Mouse (Mus musculus) adrenal gland, adult 2 months (tissue): Measurements from ENCODE around the gene Golga1. TPM values are rescaled to one million over a fixed set of nuclear protein-coding genes. Genes with fewer than 3 reads are reported as not detected.

ENCODE experiments used
- DNase-seq: peaks from one replicate; pipeline ENCODE4 v3.0.0; 2021
- polyA plus RNA-seq: library from polyadenylated mRNA; depleted of rRNA; stranded (reverse); fragments of >200 nt; gene quantifications from 2 replicates; pipeline ENCODE4 v1.2.3, GENCODE M21; 2012
- total RNA-seq, 2 experiments: library from RNA; stranded (reverse); gene quantifications; 2 replicates each; pipeline ENCODE4 v1.2.3; 2021

The Golga1 gene
- total and polyA plus RNA-seq, 3 experiments: 7.3 to 26.9 (median 26.5) TPM

GRCm38 (mm10) chr2:39006149-39006730, 59.1 kb downstream of the Golga1 start:
- no peak for DNase-seq

- peak; percentile 65 for DNase-seq
Measured at GRCm38 (mm10) chr2:39005574-39006079, 59.7 kb downstream of the Golga1 start, which contains the start of gene Rpl35. Gene Rpl35 (minus strand): TSS chr2:39005624.

GRCm38 (mm10) chr2:39004880-39005435, 60.4 kb downstream of the Golga1 start, which contains the start of gene Arpc5l:
Gene Arpc5l (plus strand): TSS chr2:39005348.
- peak; percentile 95 for DNase-seq

GRCm38 (mm10) chr2:39004372-39004771, 61.0 kb downstream of the Golga1 start:
- no peak for DNase-seq

- no peak for DNase-seq
Measured at GRCm38 (mm10) chr2:39003512-39003911, 61.8 kb downstream of the Golga1 start.

- DNase-seq: no peak
Measured at GRCm38 (mm10) chr2:39003106-39003505, 62.2 kb downstream of the Golga1 start.

- no peak for DNase-seq
Measured at GRCm38 (mm10) chr2:39001866-39002265, 63.5 kb downstream of the Golga1 start.

- DNase-seq: no peak
Measured at GRCm38 (mm10) chr2:39000587-39000919, 64.8 kb downstream of the Golga1 start.

GRCm38 (mm10) chr2:38999910-39000586, 65.3 kb downstream of the Golga1 start:
- no peak for DNase-seq

- no peak for DNase-seq
Measured at GRCm38 (mm10) chr2:38999381-38999780, 66.0 kb downstream of the Golga1 start.

- DNase-seq: peak; percentile 95
Measured at GRCm38 (mm10) chr2:38997386-38998374, 67.7 kb downstream of the Golga1 start, which contains the start of gene Wdr38. Gene Wdr38 (plus strand): TSS chr2:38997476.

GRCm38 (mm10) chr2:38992452-38992851, 72.9 kb downstream of the Golga1 start:
- DNase-seq: peak; percentile 82

- no peak for DNase-seq
Measured at GRCm38 (mm10) chr2:38992004-38992403, 73.3 kb downstream of the Golga1 start.

- no peak for DNase-seq
Measured at GRCm38 (mm10) chr2:38988929-38989328, 76.4 kb downstream of the Golga1 start.

- no peak for DNase-seq
Measured at GRCm38 (mm10) chr2:38987803-38988510, 77.4 kb downstream of the Golga1 start.

- no peak for DNase-seq
Measured at GRCm38 (mm10) chr2:38987371-38987770, 78.0 kb downstream of the Golga1 start.

- peak; percentile 39 for DNase-seq
Measured at GRCm38 (mm10) chr2:38986580-38986979, 78.8 kb downstream of the Golga1 start.

GRCm38 (mm10) chr2:38983456-38983855, 81.9 kb downstream of the Golga1 start:
- DNase-seq: no peak

GRCm38 (mm10) chr2:38977837-38978236, 87.5 kb downstream of the Golga1 start:
- DNase-seq: no peak

GRCm38 (mm10) chr2:38975941-38976805, 89.2 kb downstream of the Golga1 start:
- DNase-seq: no peak
